Mouse (Mus musculus) kidney, adult 8-10 months (tissue): ENCODE data around the gene Zfp574.

Experiments used
- DNase-seq, 2 experiments: peaks; one replicate each; pipeline ENCODE4 v3.0.0; 2022

Gene Zfp574

GRCm38 (mm10) chr7:25120061-25120834 is 47.9 kb downstream of the Zfp574 start:
- DNase-seq, result peak in 1 of 2 experiments; percentile 11

GRCm38 (mm10) chr7:25121240-25121786 is 48.9 kb downstream of the Zfp574 start:
- DNase-seq, result no peak

GRCm38 (mm10) chr7:25125716-25126281 is 53.4 kb downstream of the Zfp574 start:
- no peak for DNase-seq

GRCm38 (mm10) chr7:25127971-25128370 is 55.6 kb downstream of the Zfp574 start:
- DNase-seq, result no peak

GRCm38 (mm10) chr7:25129390-25129979 is 57.1 kb downstream of the Zfp574 start:
- no peak for DNase-seq

- no peak for DNase-seq
Observed at GRCm38 (mm10) chr7:25130565-25130964, 58.2 kb downstream of the Zfp574 start.

GRCm38 (mm10) chr7:25131247-25131646 is 58.9 kb downstream of the Zfp574 start:
- no peak for DNase-seq

GRCm38 (mm10) chr7:25132318-25132960 is 60.1 kb downstream of the Zfp574 start:
- DNase-seq, result no peak
